ENCODE assay signal across 25 mouse cellular contexts in the genomic region with DNA sequence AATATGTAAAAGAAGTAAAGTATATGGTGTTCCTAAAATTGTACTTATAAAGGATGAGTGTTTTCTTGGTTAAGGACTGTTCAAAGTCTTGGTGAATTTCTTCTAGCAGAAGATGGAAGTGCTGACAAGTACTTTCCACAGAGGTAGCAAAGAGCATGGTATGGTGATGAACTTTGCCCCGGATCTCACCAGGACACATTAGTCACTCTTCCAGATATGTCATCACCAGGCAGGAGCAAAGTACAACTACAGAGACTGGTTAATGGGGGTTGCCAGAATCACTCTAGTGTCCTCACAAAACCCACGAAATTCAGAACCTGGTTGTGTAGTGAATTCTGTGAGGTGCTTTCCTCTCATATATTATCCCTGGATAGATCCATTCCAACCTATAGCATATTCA.
DNase-seq lines count a peak whose midpoint lies in the region; ATAC-seq lines count a peak whose summit lies in the region.
"Had no signal": no experiment of that assay in that cellular context is flagged by ENCODE, and none has a peak within 500 bp of the region (broad histone marks: within the 10 kb centered on the region; RNA-seq: fewer than 3 reads in every experiment).

No protein-coding gene starts in this region.

- H3K9ac ChIP-seq in kidney, embryonic 15.5 days: no peak overlapping the region
- no peak overlapping the region for H3K9ac ChIP-seq in neural tube, embryonic 11.5 days (ENCODE audit: low read length)
- H3K9ac ChIP-seq in neural tube, embryonic 15.5 days (replicated peaks): no peak overlapping the region
- H3K9ac ChIP-seq: forebrain, embryonic 13.5 days; heart, embryonic 15.5 days; liver, embryonic 13.5 days; lung, embryonic 14.5 days; midbrain, embryonic 15.5 days had no signal

- no peaks in the 10 kb centered on the region for H3K36me3 ChIP-seq in kidney, embryonic 15.5 days
- H3K36me3 ChIP-seq in neural tube, embryonic 11.5 days (ENCODE audit: control insufficient read depth, insufficient read depth, low read length): no peaks in the 10 kb centered on the region
- 0 out of 2 replicates have a peak, but pooled peaks cover 5% of the 10 kb centered on the region for H3K36me3 ChIP-seq in neural tube, embryonic 15.5 days
- H3K36me3 ChIP-seq: G1E; heart, embryonic 15.5 days; liver, embryonic 13.5 days; midbrain, embryonic 10.5 days; midbrain, embryonic 15.5 days had no signal

- no peak overlapping the region for H3K4me2 ChIP-seq in kidney, embryonic 15.5 days
- H3K4me2 ChIP-seq in neural tube, embryonic 11.5 days (ENCODE audit: low read depth): no peak overlapping the region
- H3K4me2 ChIP-seq in neural tube, embryonic 15.5 days: no peak overlapping the region
- H3K4me2 ChIP-seq: forebrain, embryonic 13.5 days; heart, embryonic 15.5 days; liver, embryonic 13.5 days; lung, embryonic 14.5 days; midbrain, embryonic 15.5 days had no signal

- DNase-seq in embryo, embryonic 10 days (ENCODE audit: low spot score): peak; percentile 10
- no peak for DNase-seq in embryo, embryonic 11 days
- peak; percentile 19 for DNase-seq in kidney, adult 9 months
- peak; percentile 14 for DNase-seq in neural tube, embryonic 11.5 days (ENCODE audit: low spot score)
- no peak for DNase-seq in right cerebral cortex, postnatal 25 days
- DNase-seq: adrenal gland, postnatal 10 days; cerebellum, adult 9-11 months; gastrocnemius, postnatal 10 days; liver, embryonic 13.5 days; lung, embryonic 14.5 days; lung, postnatal 14 days; right cerebral cortex, adult 18-20 months; right cerebral cortex, postnatal 4 days; thymus, adult 18-20 months; thymus, postnatal 25 days had no signal

- WGBS in kidney, embryonic 15.5 days: 69% methylated on average over 2 of the region's 2 CpGs
- 61% methylated on average over 2 of the region's 2 CpGs for WGBS in neural tube, embryonic 11.5 days
- WGBS in neural tube, embryonic 15.5 days: 78% methylated on average over 2 of the region's 2 CpGs

- H3K4me3 ChIP-seq in kidney, embryonic 15.5 days (replicated peaks): no peak overlapping the region
- H3K4me3 ChIP-seq in neural tube, embryonic 11.5 days (ENCODE audit: low read depth, low read length): no peak overlapping the region
- H3K4me3 ChIP-seq in neural tube, embryonic 15.5 days (replicated peaks): no peak overlapping the region
- H3K4me3 ChIP-seq: forebrain, embryonic 13.5 days; heart, embryonic 15.5 days; liver, embryonic 13.5 days; midbrain, embryonic 10.5 days; midbrain, embryonic 15.5 days had no signal

- H3K27ac ChIP-seq in kidney, embryonic 15.5 days: no peak overlapping the region
- no peak overlapping the region for H3K27ac ChIP-seq in neural tube, embryonic 11.5 days (ENCODE audit: low read depth, low read length)
- H3K27ac ChIP-seq in neural tube, embryonic 15.5 days (replicated peaks): no peak overlapping the region
- H3K27ac ChIP-seq: forebrain, embryonic 13.5 days; heart, embryonic 15.5 days; liver, embryonic 13.5 days; midbrain, embryonic 10.5 days; midbrain, embryonic 15.5 days; stomach, postnatal 0 days had no signal

- H3K9me3 ChIP-seq in kidney, embryonic 15.5 days (replicated peaks): no peaks in the 10 kb centered on the region
- H3K9me3 ChIP-seq in neural tube, embryonic 11.5 days (ENCODE audit: control insufficient read depth, low read length): no peaks in the 10 kb centered on the region
- no peaks in the 10 kb centered on the region for H3K9me3 ChIP-seq in neural tube, embryonic 15.5 days (replicated peaks)
- H3K9me3 ChIP-seq: forebrain, embryonic 13.5 days; G1E; heart, embryonic 15.5 days; liver, embryonic 13.5 days; midbrain, embryonic 10.5 days; midbrain, embryonic 15.5 days had no signal

- no peaks in the 10 kb centered on the region for H3K4me1 ChIP-seq in kidney, embryonic 15.5 days
- no peaks in the 10 kb centered on the region for H3K4me1 ChIP-seq in neural tube, embryonic 11.5 days (ENCODE audit: control insufficient read depth, insufficient read depth, low read length)
- peaks cover 11% of the 10 kb centered on the region for H3K4me1 ChIP-seq in neural tube, embryonic 15.5 days
- H3K4me1 ChIP-seq: heart, embryonic 15.5 days; liver, embryonic 13.5 days; midbrain, embryonic 10.5 days had no signal

- no peak for ATAC-seq in kidney, embryonic 15.5 days (replicated peaks; ENCODE audit: low FRiP score)
- ATAC-seq in neural tube, embryonic 11.5 days (ENCODE audit: insufficient read depth, low FRiP score, low TSS enrichment): no peak
- ATAC-seq in neural tube, embryonic 15.5 days (ENCODE audit: low FRiP score): no peak
- no peak for ATAC-seq in megakaryocyte-erythroid progenitor cell, adult 5-6 weeks (replicated peaks; ENCODE audit: low FRiP score, low TSS enrichment, poor library complexity, severe bottlenecking)
- ATAC-seq: forebrain, embryonic 13.5 days; hindbrain, embryonic 16.5 days; midbrain, embryonic 15.5 days had no signal

- H3K27me3 ChIP-seq in kidney, embryonic 15.5 days: no peaks in the 10 kb centered on the region
- no peaks in the 10 kb centered on the region for H3K27me3 ChIP-seq in neural tube, embryonic 11.5 days (ENCODE audit: control insufficient read depth, insufficient read depth, low read length)
- H3K27me3 ChIP-seq in neural tube, embryonic 15.5 days (replicated peaks): no peaks in the 10 kb centered on the region
- H3K27me3 ChIP-seq: forebrain, embryonic 13.5 days; heart, embryonic 15.5 days; liver, embryonic 13.5 days; midbrain, embryonic 15.5 days had no signal

Comparison
In these comparisons a context has a peak if more than half of its experiments do, and no peak if none do; other contexts are left out.
1. DNase-seq: peak in embryo, embryonic 10 days (single experiment), kidney, adult 9 months (single experiment) and neural tube, embryonic 11.5 days (single experiment); none in embryo, embryonic 11 days (single experiment) and right cerebral cortex, postnatal 25 days (single experiment).